Mouse (Mus musculus): ENCODE results near the gene Cyb561. TPM values are rescaled to one million over a fixed set of nuclear protein-coding genes. Genes with fewer than 3 reads are reported as not detected.

The Cyb561 gene
- total and polyA plus RNA-seq, 2 experiments: 3.2 to 3.7 TPM

DNA sequence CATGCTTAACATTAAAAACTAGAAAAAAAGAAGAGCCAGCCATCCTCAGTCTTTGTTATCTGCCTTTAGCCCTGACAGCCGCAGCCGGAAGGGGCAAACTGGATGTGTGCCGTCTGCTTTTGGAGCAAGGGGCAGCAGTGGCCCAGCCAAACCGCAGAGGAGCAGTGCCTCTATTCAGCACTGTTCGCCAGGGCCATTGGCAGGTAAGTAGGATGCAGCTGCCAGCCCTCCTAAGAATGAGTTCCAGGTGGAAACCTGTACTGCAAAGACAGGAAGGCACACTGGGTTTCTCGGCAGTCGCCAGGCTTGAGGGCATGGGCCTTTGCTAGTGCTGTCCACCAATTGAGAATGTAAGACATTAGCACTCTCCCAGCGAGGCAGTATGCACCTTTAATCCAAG lies 44.2 kb downstream of the Cyb561 start:
- TF ChIP-seq POLR2A (IDR thresholded peaks at IDR 0.05; ENCODE audit: extremely low read depth, insufficient read depth, low read length): no peak
- TF ChIP-seq CTCF (IDR thresholded peaks at IDR 0.05; ENCODE audit: low read depth, low read length): no peak
- no peaks in the 10 kb centered on the region for H3K36me3 ChIP-seq (ENCODE audit: control insufficient read depth, insufficient read depth, low read length)
- DNase-seq (ENCODE audit: extremely low read depth, low read depth, low spot score): no peak
- H3K4me1 ChIP-seq (ENCODE audit: control insufficient read depth, insufficient read depth, low read length): peaks cover 10% of the 10 kb centered on the region; the same call in 1 of the 2 replicates
- H3K4me3 ChIP-seq (ENCODE audit: insufficient read depth, low read depth, low read length): no peak overlapping the region
- H3K27ac ChIP-seq (replicated peaks; ENCODE audit: insufficient read depth, low read depth, low read length): no peak overlapping the region
- no peaks in the 10 kb centered on the region for H3K79me2 ChIP-seq (ENCODE audit: control insufficient read depth, insufficient read depth, low read length)
- no peak overlapping the region for H3K9ac ChIP-seq (ENCODE audit: low read depth, low read length)
- WGBS: 93% methylated on average over 8 of the region's 8 CpGs
- H3K27me3 ChIP-seq (ENCODE audit: control insufficient read depth, insufficient read depth, low read length): no peaks in the 10 kb centered on the region

GRCm38 (mm10) chr11:105907381-105907780 lies 45.8 kb downstream of the Cyb561 start:
- TF ChIP-seq CTCF (IDR thresholded peaks at IDR 0.05; ENCODE audit: low read depth, low read length) (no peak), POLR2A (IDR thresholded peaks at IDR 0.05; ENCODE audit: extremely low read depth, insufficient read depth, low read length) (no peak)
- 84% methylated on average over 1 of the region's 1 CpGs for WGBS
- DNase-seq (ENCODE audit: extremely low read depth, low read depth, low spot score): peak; percentile 14
- Histone ChIP-seq H3K79me2 (ENCODE audit: control insufficient read depth, insufficient read depth, low read length) (no peaks in the 10 kb centered on the region), H3K27me3 (ENCODE audit: control insufficient read depth, insufficient read depth, low read length) (no peaks in the 10 kb centered on the region), H3K27ac (replicated peaks; ENCODE audit: insufficient read depth, low read depth, low read length) (no peak overlapping the region), H3K36me3 (ENCODE audit: control insufficient read depth, insufficient read depth, low read length) (no peaks in the 10 kb centered on the region), H3K9ac (ENCODE audit: low read depth, low read length) (no peak overlapping the region), H3K4me3 (ENCODE audit: insufficient read depth, low read depth, low read length) (no peak overlapping the region), H3K4me1 (ENCODE audit: control insufficient read depth, insufficient read depth, low read length) (peaks cover 10% of the 10 kb centered on the region; the same call in 1 of the 2 replicates)

DNA sequence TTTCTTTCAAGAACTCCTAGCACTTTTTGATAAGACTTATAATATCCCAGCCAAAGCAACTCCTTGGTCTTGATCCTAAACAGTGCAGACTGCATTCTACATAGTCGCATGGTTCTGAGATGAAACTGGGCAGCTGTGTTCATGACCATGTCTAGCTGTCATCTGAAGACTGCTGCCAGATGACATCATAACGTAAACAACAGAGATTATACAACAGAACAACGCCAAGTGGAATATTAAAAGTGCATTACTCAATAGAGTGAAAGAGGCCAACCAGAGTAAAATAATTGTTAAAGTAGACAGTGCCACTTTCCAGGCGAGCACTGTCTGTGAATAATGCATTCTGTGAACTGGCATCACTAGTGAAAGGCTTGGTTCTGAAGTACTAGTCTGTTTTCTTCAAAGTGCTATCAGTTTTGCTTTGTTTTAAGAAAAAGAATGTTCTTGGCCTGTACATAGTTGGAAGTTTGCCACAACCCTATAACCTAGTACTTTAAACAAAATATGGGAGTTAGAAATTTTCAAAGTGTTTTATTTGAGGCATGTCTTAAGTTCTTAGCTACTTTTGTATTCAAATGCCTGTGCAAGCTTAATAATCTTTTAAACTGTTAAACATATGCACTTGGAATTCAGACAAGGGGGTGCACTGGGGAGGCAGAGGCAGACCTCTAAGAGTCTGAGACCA lies 47.5 kb downstream of the Cyb561 start:
- Histone ChIP-seq H3K9ac (ENCODE audit: low read depth, low read length) (no peak overlapping the region), H3K27me3 (ENCODE audit: control insufficient read depth, insufficient read depth, low read length) (no peaks in the 10 kb centered on the region), H3K4me3 (ENCODE audit: insufficient read depth, low read depth, low read length) (no peak overlapping the region), H3K79me2 (ENCODE audit: control insufficient read depth, insufficient read depth, low read length) (no peaks in the 10 kb centered on the region), H3K27ac (replicated peaks; ENCODE audit: insufficient read depth, low read depth, low read length) (no peak overlapping the region), H3K4me1 (ENCODE audit: control insufficient read depth, insufficient read depth, low read length) (peaks cover 10% of the 10 kb centered on the region; the same call in 1 of the 2 replicates), H3K36me3 (ENCODE audit: control insufficient read depth, insufficient read depth, low read length) (no peaks in the 10 kb centered on the region)
- DNase-seq (ENCODE audit: extremely low read depth, low read depth, low spot score): peak; percentile 86
- 14% methylated on average over 4 of the region's 4 CpGs for WGBS
- TF ChIP-seq CTCF (IDR thresholded peaks at IDR 0.05; ENCODE audit: low read depth, low read length) (no peak), POLR2A (IDR thresholded peaks at IDR 0.05; ENCODE audit: extremely low read depth, insufficient read depth, low read length) (no peak)

- Histone ChIP-seq H3K27me3 (ENCODE audit: control insufficient read depth, insufficient read depth, low read length) (no peaks in the 10 kb centered on the region), H3K4me1 (ENCODE audit: control insufficient read depth, insufficient read depth, low read length) (peaks cover 10% of the 10 kb centered on the region; the same call in 1 of the 2 replicates), H3K4me3 (ENCODE audit: insufficient read depth, low read depth, low read length) (no peak overlapping the region), H3K27ac (replicated peaks; ENCODE audit: insufficient read depth, low read depth, low read length) (no peak overlapping the region), H3K79me2 (ENCODE audit: control insufficient read depth, insufficient read depth, low read length) (no peaks in the 10 kb centered on the region), H3K36me3 (ENCODE audit: control insufficient read depth, insufficient read depth, low read length) (peaks cover 4% of the 10 kb centered on the region), H3K9ac (ENCODE audit: low read depth, low read length) (no peak overlapping the region)
- TF ChIP-seq CTCF (IDR thresholded peaks at IDR 0.05; ENCODE audit: low read depth, low read length) (no peak), POLR2A (IDR thresholded peaks at IDR 0.05; ENCODE audit: extremely low read depth, insufficient read depth, low read length) (no peak)
- no peak for DNase-seq (ENCODE audit: extremely low read depth, low read depth, low spot score)
- 89% methylated on average over 1 of the region's 1 CpGs for WGBS
These were observed 50.2 kb downstream of the Cyb561 start for GRCm38 (mm10) chr11:105902956-105903355.

GRCm38 (mm10) chr11:105901501-105901900 lies 51.6 kb downstream of the Cyb561 start:
- no peaks in the 10 kb centered on the region for H3K79me2 ChIP-seq (ENCODE audit: control insufficient read depth, insufficient read depth, low read length)
- no peaks in the 10 kb centered on the region for H3K27me3 ChIP-seq (ENCODE audit: control insufficient read depth, insufficient read depth, low read length)
- WGBS: 74% methylated on average over 2 of the region's 2 CpGs
- TF ChIP-seq CTCF (IDR thresholded peaks at IDR 0.05; ENCODE audit: low read depth, low read length) (no peak), POLR2A (IDR thresholded peaks at IDR 0.05; ENCODE audit: extremely low read depth, insufficient read depth, low read length) (no peak)
- no peak for DNase-seq (ENCODE audit: extremely low read depth, low read depth, low spot score)
- H3K36me3 ChIP-seq (ENCODE audit: control insufficient read depth, insufficient read depth, low read length): peaks cover 7% of the 10 kb centered on the region
- H3K4me1 ChIP-seq (ENCODE audit: control insufficient read depth, insufficient read depth, low read length): peaks cover 10% of the 10 kb centered on the region; the same call in 1 of the 2 replicates
- H3K27ac ChIP-seq (replicated peaks; ENCODE audit: insufficient read depth, low read depth, low read length): no peak overlapping the region
- no peak overlapping the region for H3K9ac ChIP-seq (ENCODE audit: low read depth, low read length)
- no peak overlapping the region for H3K4me3 ChIP-seq (ENCODE audit: insufficient read depth, low read depth, low read length)

- 66% methylated on average over 1 of the region's 1 CpGs for WGBS
- TF ChIP-seq POLR2A (IDR thresholded peaks at IDR 0.05; ENCODE audit: extremely low read depth, insufficient read depth, low read length) (no peak), CTCF (IDR thresholded peaks at IDR 0.05; ENCODE audit: low read depth, low read length) (no peak)
These were observed 54.0 kb downstream of the Cyb561 start for GRCm38 (mm10) chr11:105899151-105899550.

More at GRCm38 (mm10) chr11:105899151-105899550, 54.0 kb downstream of the Cyb561 start:
- Histone ChIP-seq H3K4me3 (ENCODE audit: insufficient read depth, low read depth, low read length) (no peak overlapping the region), H3K79me2 (ENCODE audit: control insufficient read depth, insufficient read depth, low read length) (no peaks in the 10 kb centered on the region), H3K27me3 (ENCODE audit: control insufficient read depth, insufficient read depth, low read length) (no peaks in the 10 kb centered on the region), H3K9ac (ENCODE audit: low read depth, low read length) (no peak overlapping the region), H3K4me1 (ENCODE audit: control insufficient read depth, insufficient read depth, low read length) (no peaks in the 10 kb centered on the region), H3K36me3 (ENCODE audit: control insufficient read depth, insufficient read depth, low read length) (peaks cover 8% of the 10 kb centered on the region), H3K27ac (replicated peaks; ENCODE audit: insufficient read depth, low read depth, low read length) (no peak overlapping the region)
- no peak for DNase-seq (ENCODE audit: extremely low read depth, low read depth, low spot score)

Data from liver, adult 2 months (tissue).